Mouse (Mus musculus) heart, adult 2 months (tissue): ENCODE results near the gene Med27. TPM values are rescaled to one million over a fixed set of nuclear protein-coding genes. Genes with fewer than 3 reads are reported as not detected.

Experiments
- DNase-seq, 2 experiments: peaks; one replicate each; pipeline ENCODE4 v3.0.0; 2021
- H3K27ac ChIP-seq: fragments of 200-600 bp; 2 replicates; pipeline ENCODE4 v1.8.1; 2022
- H3K27me3 ChIP-seq: fragments of 200-500 bp; 2 replicates; pipeline ENCODE4 v1.6.1; 2012; ENCODE audit warnings: mild to moderate bottlenecking, low read length, inconsistent platforms, mixed read lengths; ENCODE audit not compliant: control insufficient read depth, insufficient read depth
- H3K36me3 ChIP-seq: fragments of 200-500 bp; 2 replicates; pipeline ENCODE4 v1.6.1; 2012; ENCODE audit warnings: low read length, inconsistent platforms; ENCODE audit not compliant: control insufficient read depth, insufficient read depth
- H3K4me1 ChIP-seq: fragments of 200-500 bp; 2 replicates; pipeline ENCODE4 v1.6.1; 2011; ENCODE audit warnings: low read length; ENCODE audit not compliant: control insufficient read depth, insufficient read depth
- H3K4me3 ChIP-seq: fragments of 200-600 bp; 2 replicates; pipeline ENCODE4 v1.8.1; 2022
- H3K79me2 ChIP-seq: fragments of 200-500 bp; replicated peaks from 2 replicates; pipeline ENCODE4 v1.6.1; 2012; ENCODE audit warnings: mild to moderate bottlenecking, inconsistent platforms, low read length, moderate library complexity, mixed read lengths; ENCODE audit not compliant: control insufficient read depth, insufficient read depth
- H3K9ac ChIP-seq: fragments of 200-500 bp; 2 replicates; pipeline ENCODE4 v1.6.1; 2012; ENCODE audit warnings: low read depth, mild to moderate bottlenecking, control low read depth, inconsistent platforms, low read length, mixed read lengths
- CTCF ChIP-seq: fragments of 200-600 bp; IDR thresholded peaks from 2 replicates; pipeline ENCODE4 v1.8.1; 2022; ENCODE audit warnings: antibody characterized with exemption, mild to moderate bottlenecking, moderate library complexity
- EP300 ChIP-seq: fragments of 200-500 bp; IDR thresholded peaks from 2 replicates; pipeline ENCODE4 v1.6.1; 2011; ENCODE audit warnings: low read depth, low read length, control low read depth; ENCODE audit not compliant: insufficient read depth
- POLR2A ChIP-seq: fragments of 200-500 bp; IDR thresholded peaks from 2 replicates; pipeline ENCODE4 v1.6.1; 2011; ENCODE audit warnings: mild to moderate bottlenecking, low read depth, low read length, control low read depth; ENCODE audit not compliant: insufficient read depth
- WGBS: fragments of 180-500 bp; shearing (Covaris S2); methylation state at CpG from one replicate; pipeline ENCODE4 v1.1.7; 2018; 5-methylcytosine and 5-hydroxymethylcytosine counted together
- intact Hi-C: fragments of 180-260 bp; cut with DNase I; formaldehyde crosslinking; loops from one replicate; pipeline ENCODE4 v1.15.1; 2025
- polyA plus RNA-seq: library from polyadenylated mRNA; depleted of rRNA; stranded (reverse); fragments of >200 nt; gene quantifications from 2 replicates; pipeline ENCODE4 v1.2.3, GENCODE M21; 2012
- total RNA-seq, 2 experiments: library from RNA; stranded (reverse); gene quantifications; 2 replicates each; pipeline ENCODE4 v1.2.3; 2021

The Med27 gene
- total and polyA plus RNA-seq, 3 experiments: 15.3 to 24.0 (median 17.2) TPM

DNA sequence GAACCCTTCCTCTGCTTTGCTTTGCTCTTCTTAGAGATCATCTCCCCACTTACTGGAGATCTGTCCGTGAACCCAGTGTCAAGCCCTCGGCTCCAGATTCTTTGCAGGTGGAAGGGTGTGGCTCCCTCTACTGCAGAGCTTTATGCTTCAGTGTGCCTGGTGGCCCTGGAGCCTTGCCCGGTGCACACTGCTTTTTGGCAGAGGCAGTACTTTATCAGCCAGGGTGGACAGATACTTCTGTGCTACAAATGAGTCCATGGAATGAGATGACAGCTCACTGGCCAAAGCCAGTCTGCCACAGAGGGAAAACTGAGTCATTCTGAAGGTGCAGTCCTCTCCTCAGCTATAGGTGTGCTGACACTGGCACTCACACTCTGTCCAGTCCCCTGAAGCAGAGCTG, 80.1 kb downstream of the Med27 start:
- no peak overlapping the region for H3K4me3 ChIP-seq
- no peaks in the 10 kb centered on the region for H3K36me3 ChIP-seq
- WGBS: 26% methylated on average over 3 of the region's 3 CpGs
- no peak overlapping the region for H3K27ac ChIP-seq
- no peak overlapping the region for H3K9ac ChIP-seq
- peak; percentile 63 to 78 for DNase-seq
- intact Hi-C loops: loop anchor here (5.0 kb wide), 1 partner anchor 39 kb away; no protein-coding TSS in a partner anchor
- no peaks in the 10 kb centered on the region for H3K79me2 ChIP-seq
- H3K4me1 ChIP-seq: peaks cover 8% of the 10 kb centered on the region
- peak; percentile 50 for TF ChIP-seq CTCF
- no peak for TF ChIP-seq POLR2A
- 0 out of 2 replicates have a peak, but pooled peaks have one; percentile 33 for TF ChIP-seq EP300
- no peaks in the 10 kb centered on the region for H3K27me3 ChIP-seq

DNA sequence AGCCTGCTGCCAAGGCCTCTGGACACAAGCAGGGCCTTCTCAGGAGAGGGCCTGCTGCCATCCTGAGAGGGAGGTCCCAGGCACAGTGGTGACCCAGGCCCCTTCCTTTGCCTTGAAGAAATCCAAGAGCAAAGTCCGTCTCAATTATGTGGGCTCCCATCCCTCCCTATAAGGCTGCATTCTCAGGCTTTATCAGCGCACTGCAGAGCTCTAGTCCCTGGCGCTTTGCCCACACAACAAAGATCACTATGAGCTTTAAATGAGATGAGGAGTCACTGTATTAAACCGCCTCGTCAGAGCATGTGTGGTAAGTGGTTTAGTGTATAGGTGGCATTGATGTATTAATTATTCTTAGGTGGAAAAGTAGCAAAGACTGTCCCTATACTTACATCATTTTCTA, 85.9 kb downstream of the Med27 start:
- H3K36me3 ChIP-seq: no peaks in the 10 kb centered on the region
- H3K9ac ChIP-seq: no peak overlapping the region
- no peak for TF ChIP-seq CTCF
- no peak for TF ChIP-seq EP300
- no peaks in the 10 kb centered on the region for H3K4me1 ChIP-seq
- H3K27ac ChIP-seq: no peak overlapping the region
- WGBS: 53% methylated on average over 5 of the region's 5 CpGs
- no peak overlapping the region for H3K4me3 ChIP-seq
- no peaks in the 10 kb centered on the region for H3K79me2 ChIP-seq
- intact Hi-C loops: no loop called here
- H3K27me3 ChIP-seq: no peaks in the 10 kb centered on the region
- DNase-seq: no peak

DNA sequence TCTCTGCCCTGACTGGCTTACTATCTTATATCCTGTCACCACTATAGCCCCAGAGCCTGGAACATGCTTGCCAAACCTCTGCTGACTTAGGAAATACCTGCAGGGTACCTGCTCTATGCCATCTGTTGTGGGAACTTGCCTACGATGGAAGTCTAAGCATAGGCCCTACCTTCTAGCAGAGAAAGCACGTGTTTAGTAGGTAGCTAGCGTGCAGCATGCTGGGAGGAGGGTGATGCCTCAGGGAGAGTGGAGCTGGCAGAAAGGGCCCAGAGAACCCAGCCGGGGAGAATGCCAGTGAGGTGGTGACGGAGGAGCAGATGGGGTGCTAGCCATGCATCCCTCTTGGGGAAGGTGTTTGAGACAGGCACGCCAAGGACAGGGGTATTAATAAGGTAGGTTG, 89.8 kb downstream of the Med27 start:
- H3K4me1 ChIP-seq: peaks cover 7% of the 10 kb centered on the region
- intact Hi-C loops: no loop called here
- TF ChIP-seq POLR2A (no peak), EP300 (no peak), CTCF (no peak)
- H3K36me3 ChIP-seq: no peaks in the 10 kb centered on the region
- no peak overlapping the region for H3K27ac ChIP-seq
- H3K9ac ChIP-seq: no peak overlapping the region
- no peak for DNase-seq
- no peak overlapping the region for H3K4me3 ChIP-seq
- no peaks in the 10 kb centered on the region for H3K79me2 ChIP-seq
- no peaks in the 10 kb centered on the region for H3K27me3 ChIP-seq
- 90% methylated on average over 6 of the region's 6 CpGs for WGBS

DNA sequence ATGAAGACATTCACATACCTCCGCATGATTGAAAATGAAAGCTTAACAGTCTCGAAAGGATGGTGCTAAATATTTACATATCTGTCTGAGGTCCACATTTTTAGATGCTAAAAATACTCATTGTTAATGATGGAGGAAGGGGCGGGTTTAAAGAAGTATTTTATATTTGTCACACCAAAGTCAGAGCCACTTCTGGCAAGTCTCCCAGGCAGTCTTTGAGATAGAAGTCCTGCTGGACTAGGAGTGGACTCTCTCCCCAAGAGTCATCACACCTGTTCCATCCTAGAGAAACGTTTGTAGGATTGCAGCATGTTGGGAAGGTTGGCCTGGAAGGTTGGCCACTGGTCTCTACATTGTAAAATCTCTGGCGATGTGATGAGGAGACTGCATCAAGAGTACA, 90.5 kb downstream of the Med27 start:
- peaks cover 7% of the 10 kb centered on the region for H3K4me1 ChIP-seq

DNA sequence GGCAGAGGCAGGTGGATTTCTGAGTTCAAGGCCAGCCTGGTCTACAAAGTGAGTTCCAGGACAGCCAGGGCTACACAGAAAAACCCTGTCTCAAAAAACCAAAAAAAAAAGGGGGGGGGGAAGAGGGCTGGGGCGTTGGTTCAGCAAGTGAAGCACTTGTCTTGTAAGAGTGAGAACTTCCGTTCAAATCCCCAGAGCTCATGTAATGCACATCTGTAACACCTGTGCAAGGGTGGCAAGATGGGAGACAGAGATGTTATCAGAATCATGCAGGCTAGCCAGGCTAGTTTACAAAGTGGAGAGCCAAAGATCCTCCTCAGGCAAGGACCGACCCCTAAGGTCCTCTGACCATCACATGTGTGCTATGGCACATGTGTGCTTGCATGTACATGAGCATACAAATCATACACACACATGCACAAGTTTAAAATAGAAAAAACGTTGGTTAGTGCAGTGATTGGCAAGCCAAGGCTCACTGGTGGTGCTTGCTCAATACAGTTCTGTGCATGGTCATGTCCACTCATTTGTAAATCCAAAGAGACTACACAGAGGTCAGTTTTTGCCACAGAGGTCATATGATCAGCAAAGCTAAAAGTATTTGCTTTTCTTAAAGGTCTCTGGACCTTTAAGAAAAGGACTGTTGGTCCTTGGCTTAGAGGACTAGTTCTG, 91.4 kb downstream of the Med27 start:
- WGBS: 83% methylated on average over 4 of the region's 4 CpGs

More for the DNA sequence above, 90.5 kb downstream of the Med27 start:
- H3K27ac ChIP-seq: no peak overlapping the region
- H3K4me3 ChIP-seq: no peak overlapping the region
- no peak for DNase-seq
- H3K79me2 ChIP-seq: no peaks in the 10 kb centered on the region
- TF ChIP-seq POLR2A: no peak
- no peak for TF ChIP-seq EP300
- TF ChIP-seq CTCF: no peak
- no peaks in the 10 kb centered on the region for H3K36me3 ChIP-seq
- no peak overlapping the region for H3K9ac ChIP-seq
- intact Hi-C loops: no loop called here
- H3K27me3 ChIP-seq: no peaks in the 10 kb centered on the region
- WGBS: 65% methylated on average over 5 of the region's 5 CpGs

DNA sequence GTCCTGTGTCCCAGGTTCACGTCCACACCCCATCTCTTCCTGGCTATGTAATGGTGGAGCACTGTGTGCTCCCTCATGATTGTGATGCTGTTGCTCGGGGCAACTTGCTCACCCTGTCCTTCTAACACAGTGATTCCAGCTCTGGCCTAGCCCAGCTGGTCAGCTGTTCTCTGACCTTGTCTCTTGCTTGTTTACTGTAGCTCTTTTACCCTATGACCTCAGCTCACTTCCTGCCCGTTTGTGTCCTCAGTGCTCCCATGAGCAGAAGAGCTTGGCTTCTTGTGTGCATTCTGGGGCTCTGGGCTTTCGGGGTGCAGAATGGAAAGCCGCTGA, 91.9 kb downstream of the Med27 start:
- Histone ChIP-seq H3K27me3 (no peaks in the 10 kb centered on the region), H3K36me3 (no peaks in the 10 kb centered on the region), H3K9ac (no peak overlapping the region), H3K4me3 (no peak overlapping the region), H3K79me2 (no peaks in the 10 kb centered on the region), H3K27ac (no peak overlapping the region), H3K4me1 (peaks cover 7% of the 10 kb centered on the region)
- 50% methylated on average over 5 of the region's 5 CpGs for WGBS
- intact Hi-C loops: no loop called here
- DNase-seq: peak; percentile 27 to 44
- TF ChIP-seq EP300 (no peak), CTCF (no peak), POLR2A (no peak)

More for the DNA sequence above, 91.4 kb downstream of the Med27 start:
- TF ChIP-seq CTCF: no peak
- TF ChIP-seq EP300: no peak
- TF ChIP-seq POLR2A: no peak
- no peak for DNase-seq
- Histone ChIP-seq H3K36me3 (no peaks in the 10 kb centered on the region), H3K27me3 (no peaks in the 10 kb centered on the region), H3K4me3 (no peak overlapping the region), H3K79me2 (no peaks in the 10 kb centered on the region), H3K9ac (no peak overlapping the region), H3K27ac (no peak overlapping the region), H3K4me1 (peaks cover 7% of the 10 kb centered on the region)
- intact Hi-C loops: no loop called here
